25 mouse cellular contexts compared by ENCODE assay signal in the genomic region with DNA sequence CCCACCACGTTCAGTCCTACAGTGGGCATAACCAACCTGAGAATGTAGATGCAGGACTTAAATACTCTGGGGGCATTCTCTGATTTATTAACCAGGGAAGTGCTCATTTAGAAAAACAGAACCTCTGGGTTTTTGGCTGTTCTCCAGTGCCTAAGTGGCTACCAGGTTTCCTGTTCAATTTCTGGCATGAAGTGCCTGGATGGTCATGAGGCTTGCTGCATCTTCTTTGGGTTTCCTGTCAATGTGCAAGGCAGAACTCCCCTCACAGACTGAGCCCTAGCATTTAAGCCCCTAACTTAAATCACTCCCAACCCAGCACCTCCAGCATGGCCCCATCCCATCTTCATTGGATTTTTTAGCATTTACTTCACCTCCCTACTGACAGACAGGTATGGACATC. TPM values are rescaled to one million over a fixed set of nuclear protein-coding genes. Genes with fewer than 3 reads are reported as not detected.
DNase-seq lines count a peak whose midpoint lies in the region; ATAC-seq and TF ChIP-seq lines count a peak whose summit lies in the region.
"Had no signal": no experiment of that assay in that cellular context is flagged by ENCODE, and none has a peak within 500 bp of the region (broad histone marks: within the 10 kb centered on the region; RNA-seq: fewer than 3 reads in every experiment).

No protein-coding gene starts in this region.

- no peak overlapping the region for H3K9ac ChIP-seq in midbrain, embryonic 11.5 days (ENCODE audit: low read length)
- H3K9ac ChIP-seq in midbrain, embryonic 14.5 days (replicated peaks; ENCODE audit: low read length): no peak overlapping the region
- H3K9ac ChIP-seq: forebrain, embryonic 13.5 days; heart, embryonic 12.5 days; heart, embryonic 15.5 days; hindbrain, embryonic 14.5 days had no signal

- no peak overlapping the region for H3K27ac ChIP-seq in midbrain, embryonic 11.5 days (ENCODE audit: low read depth, low read length)
- no peak overlapping the region for H3K27ac ChIP-seq in midbrain, embryonic 14.5 days (replicated peaks; ENCODE audit: low read depth, low read length)
- H3K27ac ChIP-seq: forebrain, embryonic 10.5 days; forebrain, embryonic 13.5 days; gastrocnemius, adult 2 months; heart, embryonic 15.5 days; hindbrain, embryonic 14.5 days; hindbrain, postnatal 0 days had no signal

- H3K4me2 ChIP-seq in midbrain, embryonic 11.5 days: no peak overlapping the region
- no peak overlapping the region for H3K4me2 ChIP-seq in midbrain, embryonic 14.5 days (ENCODE audit: low read length)
- peak overlapping the region; percentile 50 for H3K4me2 ChIP-seq in myocyte (ENCODE audit: low read depth)
- H3K4me2 ChIP-seq: forebrain, embryonic 13.5 days; heart, embryonic 12.5 days; heart, embryonic 15.5 days; hindbrain, embryonic 14.5 days had no signal

- no peak for ATAC-seq in midbrain, embryonic 11.5 days (ENCODE audit: low FRiP score)
- no peak for ATAC-seq in midbrain, embryonic 14.5 days (ENCODE audit: low FRiP score, low TSS enrichment)
- ATAC-seq in common myeloid progenitor, adult 5-6 weeks (replicated peaks; ENCODE audit: low read depth, poor library complexity, severe bottlenecking): 0 out of 2 replicates have a peak, but pooled peaks have one; percentile 18
- ATAC-seq: forebrain, embryonic 13.5 days; forebrain, embryonic 16.5 days; hindbrain, postnatal 0 days; inflammation-experienced regulatory T-cells, adult 6 months; Patski had no signal

- H3K27me3 ChIP-seq in midbrain, embryonic 11.5 days (ENCODE audit: control insufficient read depth, insufficient read depth, low read length): no peaks in the 10 kb centered on the region
- H3K27me3 ChIP-seq in midbrain, embryonic 14.5 days (ENCODE audit: control insufficient read depth, insufficient read depth, low read length): no peaks in the 10 kb centered on the region
- no peaks in the 10 kb centered on the region for H3K27me3 ChIP-seq in myocyte (ENCODE audit: control insufficient read depth, insufficient read depth, insufficient read length)
- H3K27me3 ChIP-seq: forebrain, embryonic 13.5 days; heart, embryonic 12.5 days; heart, embryonic 15.5 days; Patski had no signal

- no peak overlapping the region for H3ac ChIP-seq in myocyte (ENCODE audit: control insufficient read depth, insufficient read length)

- H3K9me3 ChIP-seq in midbrain, embryonic 11.5 days (ENCODE audit: control insufficient read depth, low read length): no peaks in the 10 kb centered on the region
- no peaks in the 10 kb centered on the region for H3K9me3 ChIP-seq in midbrain, embryonic 14.5 days (ENCODE audit: control insufficient read depth, low read length)
- H3K9me3 ChIP-seq: forebrain, embryonic 10.5 days; forebrain, embryonic 13.5 days; heart, embryonic 12.5 days; heart, embryonic 15.5 days had no signal

- no peaks in the 10 kb centered on the region for H3K36me3 ChIP-seq in midbrain, embryonic 11.5 days (ENCODE audit: control insufficient read depth, insufficient read depth, low read length)
- no peaks in the 10 kb centered on the region for H3K36me3 ChIP-seq in midbrain, embryonic 14.5 days (ENCODE audit: control insufficient read depth, insufficient read depth, low read length)
- H3K36me3 ChIP-seq in myocyte (ENCODE audit: control insufficient read depth, insufficient read depth): no peaks in the 10 kb centered on the region
- H3K36me3 ChIP-seq: forebrain, embryonic 10.5 days; heart, embryonic 12.5 days; heart, embryonic 15.5 days had no signal

- no peak overlapping the region for H3K4me3 ChIP-seq in midbrain, embryonic 11.5 days (ENCODE audit: low read depth, low read length)
- H3K4me3 ChIP-seq in midbrain, embryonic 14.5 days (replicated peaks; ENCODE audit: low read depth, low read length): no peak overlapping the region
- no peak overlapping the region for H3K4me3 ChIP-seq in myocyte
- H3K4me3 ChIP-seq: forebrain, embryonic 10.5 days; forebrain, embryonic 13.5 days; gastrocnemius, adult 2 months; heart, embryonic 12.5 days; heart, embryonic 15.5 days had no signal

- TF ChIP-seq POLR2A in myocyte (IDR thresholded peaks at IDR 0.05; ENCODE audit: insufficient read length, low read depth): no peak

- H3K79me2 ChIP-seq in myocyte (ENCODE audit: control insufficient read depth, insufficient read depth): peaks cover 82% of the 10 kb centered on the region

- 85% methylated on average over 1 of the region's 1 CpGs for WGBS in midbrain, embryonic 11.5 days
- 97% methylated on average over 1 of the region's 1 CpGs for WGBS in midbrain, embryonic 14.5 days

- intact Hi-C loops in gastrocnemius, postnatal 14 days (cut with DNase I; ENCODE audit: low total_unique reads): no loop called here

- DNase-seq in midbrain, embryonic 11.5 days (ENCODE audit: low spot score, missing footprints): peak; percentile 57
- DNase-seq in midbrain, embryonic 14.5 days: no peak
- DNase-seq in lung, adult 18-20 months: no peak
- no peak for DNase-seq in gastrocnemius, postnatal 14 days
- DNase-seq: adrenal gland, postnatal 10 days; adrenal gland, postnatal 36 days; cerebellum, adult 2 months; cerebellum, adult 9-11 months; cerebellum, postnatal 36 days; gastrocnemius, adult 2 months; gastrocnemius, postnatal 25 days; heart, adult 18-20 months; heart, postnatal 10 days; heart, postnatal 36 days had no signal

- H3K4me1 ChIP-seq in midbrain, embryonic 11.5 days (ENCODE audit: control insufficient read depth, insufficient read depth, low read length): peaks cover 2% of the 10 kb centered on the region; the same call in 1 of the 2 replicates
- H3K4me1 ChIP-seq in midbrain, embryonic 14.5 days (ENCODE audit: control insufficient read depth, insufficient read depth, low read length): no peaks in the 10 kb centered on the region
- H3K4me1 ChIP-seq: heart, embryonic 12.5 days; heart, embryonic 15.5 days had no signal

TF ChIP-seq in myocyte, 11 proteins besides CTCF, POLR2A, EP300 and RAD21:
- TF ChIP-seq CEBPB (IDR thresholded peaks at IDR 0.05; ENCODE audit: insufficient read depth, poor library complexity, severe bottlenecking): no peak
- no peak for TF ChIP-seq USF1 (IDR thresholded peaks at IDR 0.05; ENCODE audit: low read depth)
- no peak for TF ChIP-seq TCF3 (IDR thresholded peaks at IDR 0.05; ENCODE audit: insufficient read length, low read depth)
- no peak for TF ChIP-seq MAX (IDR thresholded peaks at IDR 0.05; ENCODE audit: low read depth)
- no peak for TF ChIP-seq SRF (IDR thresholded peaks at IDR 0.05; ENCODE audit: control insufficient read depth, insufficient read length, low read depth)
- no peak for TF ChIP-seq TCF12 (IDR thresholded peaks at IDR 0.05; ENCODE audit: insufficient read depth, poor library complexity, severe bottlenecking)
- TF ChIP-seq MYOG (IDR thresholded peaks at IDR 0.05; ENCODE audit: control insufficient read depth in 1 of 3, insufficient read depth in 1 of 3, insufficient read length in 2 of 3, low read depth in 2 of 3): no peak
- no peak for TF ChIP-seq POLR2AphosphoS2 (IDR thresholded peaks at IDR 0.05; ENCODE audit: insufficient read length, low read depth)
- no peak for TF ChIP-seq MYOD1 (IDR thresholded peaks at IDR 0.05; ENCODE audit: control insufficient read depth in 1 of 3, insufficient read length in 2 of 3, low read depth in 2 of 3)
- TF ChIP-seq REST (IDR thresholded peaks at IDR 0.05; ENCODE audit: insufficient read depth, insufficient read length): no peak
- TF ChIP-seq E2F4 (IDR thresholded peaks at IDR 0.05; ENCODE audit: insufficient read depth): no peak
TF ChIP-seq in myocyte: peak in this region for 0.

RNA-seq across cellular contexts. Expression of a gene that starts 13.3 kb away (rescaled TPM):
- polyA plus RNA-seq in midbrain, embryonic 11.5 days (2014; fragmentation: Nextera tagmentation; extraction: Ambion mirVana): 1.7 and 2.0 TPM in 2 replicates
- polyA plus RNA-seq in midbrain, embryonic 14.5 days (2014; fragmentation: Nextera tagmentation; extraction: Ambion mirVana): 0.28 and 0.55 TPM in 2 replicates
- 0.23 TPM in 1 of 2 replicates, not detected in the other for total RNA-seq in common myeloid progenitor, adult 5-6 weeks (2017)
- polyA plus RNA-seq in myocyte (2012; fragmentation: generic; extraction: Trizol): 8.8 TPM
- total RNA-seq in gastrocnemius, postnatal 14 days (2021): 10 to 100 TPM; 30.6 to 42.4 TPM
- polyA plus RNA-seq: inflammation-experienced regulatory T-cells, adult 6 months had no signal
